Mouse (Mus musculus) bone marrow macrophage, adult 2 months (primary cell): ENCODE data around the gene Ifi203.
"Not testable (repeated sequence)": the region's sequence is repeated elsewhere in the genome, so short reads cannot be mapped to it uniquely, and the experiment has no call there.

Experiments used
- CTCF ChIP-seq: IDR thresholded peaks from 2 replicates; pipeline ENCODE4 v1.5.1; 2012; ENCODE audit warnings: low read depth, mild to moderate bottlenecking, low read length, moderate library complexity
- POLR2A ChIP-seq: IDR thresholded peaks from 2 replicates; pipeline ENCODE4 v1.6.1; 2012; ENCODE audit warnings: mild to moderate bottlenecking, low read depth, low read length, borderline replicate concordance

- not testable (repeated sequence) for TF ChIP-seq CTCF, POLR2A
These were observed 29.1 kb downstream of the Ifi203 start for GRCm38 (mm10) chr1:173913256-173913791.
